Mouse (Mus musculus) urinary bladder, postnatal 36 days (tissue): ENCODE results near the gene Sel1l.
"Not testable (repeated sequence)": the region's sequence is repeated elsewhere in the genome, so short reads cannot be mapped to it uniquely, and the experiment has no call there.

Source experiments
- DNase-seq, 2 experiments: peaks; one replicate each; pipeline ENCODE4 v3.0.0; 2022; ENCODE audit warnings: low spot score in 2 of 2, mixed read lengths in 1 of 2

The Sel1l gene

DNA sequence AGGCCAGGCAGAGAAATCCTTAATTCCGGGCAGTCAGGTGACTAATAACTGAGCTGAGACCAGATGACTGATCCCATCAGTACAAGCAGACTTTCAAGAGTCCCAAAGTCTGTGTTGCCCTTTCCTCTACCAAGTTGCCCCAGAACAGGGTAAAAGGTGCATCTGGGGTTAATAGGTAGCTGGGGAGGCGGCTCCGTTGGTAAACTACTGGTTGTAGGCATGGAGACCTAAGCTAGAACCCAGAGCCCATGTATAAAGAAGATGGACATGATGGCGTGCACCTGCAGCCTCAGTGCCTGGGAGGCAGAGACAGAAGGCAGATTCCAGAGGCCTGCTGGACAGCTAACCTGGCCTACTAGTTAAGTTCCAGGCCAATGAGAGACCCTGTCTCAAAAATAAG, 30.2 kb downstream of the Sel1l start:
- DNase-seq = no peak

DNA sequence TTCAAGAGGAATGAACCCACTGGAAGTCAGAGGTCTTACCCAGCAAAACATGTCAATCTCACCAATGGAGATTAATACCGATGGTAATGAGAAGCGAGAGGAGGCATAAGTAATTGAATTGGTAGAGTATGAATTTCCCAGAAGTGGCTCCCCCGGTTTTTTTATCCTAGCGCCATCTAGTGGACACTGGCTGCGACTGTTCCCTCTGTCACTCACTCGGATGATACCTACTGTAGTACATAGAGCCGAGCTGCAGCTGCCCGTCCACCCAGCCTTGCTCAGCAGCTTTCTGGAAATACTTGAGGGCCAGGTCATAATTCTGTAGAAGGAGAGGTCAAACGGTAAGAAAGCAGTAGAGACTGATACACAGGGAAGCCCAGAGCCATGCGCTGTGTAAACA, 33.0 kb downstream of the Sel1l start:
- peak; percentile 11 to 38 for DNase-seq

DNA sequence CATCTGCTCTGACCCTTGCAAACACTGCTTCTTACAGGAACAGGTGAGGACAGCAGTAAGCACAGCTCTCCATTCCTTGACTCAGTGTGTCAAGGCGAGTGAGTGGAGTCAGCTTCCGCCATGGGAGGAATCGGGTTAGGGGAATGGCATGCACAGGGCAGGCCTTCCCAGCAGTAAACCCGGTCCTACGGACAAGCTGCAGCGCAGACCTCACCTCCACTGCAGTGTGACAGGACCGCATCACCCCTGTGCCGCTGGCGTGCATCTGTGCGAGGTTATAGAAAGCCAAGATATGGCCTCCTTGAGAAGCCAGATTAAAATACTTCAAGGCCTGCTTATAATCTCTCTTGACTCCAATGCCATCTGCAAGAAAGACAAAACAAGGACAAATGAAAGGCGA, 33.4 kb downstream of the Sel1l start:
- DNase-seq = no peak

DNA sequence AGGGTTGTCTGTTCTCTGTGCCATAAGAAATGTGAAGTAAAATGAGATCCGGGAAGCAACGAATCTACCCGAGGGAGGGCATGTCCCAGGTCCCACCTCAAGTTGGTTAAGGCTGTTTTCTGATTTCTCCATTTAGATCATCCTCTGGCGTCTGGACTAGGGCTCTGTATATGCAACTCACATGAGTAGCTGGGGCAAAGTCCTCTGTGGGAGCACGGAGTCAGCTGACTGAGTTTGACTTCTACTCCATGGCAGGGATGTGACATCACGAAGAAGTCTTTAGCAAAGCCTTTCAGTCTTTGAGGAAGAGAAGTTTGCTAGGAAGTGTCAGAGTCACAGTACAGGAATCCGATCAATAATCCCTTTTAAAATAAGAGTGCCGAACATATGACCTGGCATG, 40.0 kb downstream of the Sel1l start:
- no peak for DNase-seq

DNA sequence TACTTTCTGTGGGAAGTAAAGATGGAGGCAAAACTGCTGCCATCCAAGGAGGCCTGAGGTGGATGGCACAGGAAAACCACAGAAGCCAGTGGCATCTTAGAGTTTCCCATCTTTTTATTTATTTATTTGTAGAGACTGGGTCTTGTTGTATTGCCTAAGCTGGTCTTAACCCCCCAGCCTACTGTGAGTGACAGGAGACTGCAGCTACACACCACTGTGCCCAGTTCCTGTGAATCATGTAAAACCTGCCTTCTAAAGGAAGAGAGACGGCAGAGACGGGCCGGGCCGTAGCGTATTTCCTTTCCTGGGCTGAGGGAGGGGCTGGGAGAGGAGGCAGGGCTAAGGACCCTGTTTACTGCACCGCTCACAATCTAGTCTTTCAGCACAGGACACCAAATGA, 41.2 kb downstream of the Sel1l start:
- DNase-seq = no peak

DNA sequence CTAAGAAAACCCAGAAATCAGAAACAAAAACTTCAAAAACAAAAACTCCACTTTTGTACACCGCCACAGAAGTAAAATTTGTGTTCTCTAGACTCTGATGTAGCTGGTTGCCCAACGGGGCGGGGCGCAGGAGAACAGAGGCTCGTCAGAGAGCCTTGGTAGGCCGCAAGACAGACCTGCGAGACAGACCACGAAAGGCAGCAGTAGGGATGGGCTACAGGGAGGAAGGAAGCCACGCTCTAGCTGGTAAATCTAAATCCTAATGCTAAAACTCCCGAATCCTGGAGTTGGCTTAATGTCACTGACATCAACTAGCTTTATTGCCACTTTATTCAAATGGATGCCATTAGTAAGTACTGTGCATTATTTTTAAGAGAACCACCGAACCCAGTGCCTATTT, 41.9 kb downstream of the Sel1l start:
- DNase-seq = no peak

DNA sequence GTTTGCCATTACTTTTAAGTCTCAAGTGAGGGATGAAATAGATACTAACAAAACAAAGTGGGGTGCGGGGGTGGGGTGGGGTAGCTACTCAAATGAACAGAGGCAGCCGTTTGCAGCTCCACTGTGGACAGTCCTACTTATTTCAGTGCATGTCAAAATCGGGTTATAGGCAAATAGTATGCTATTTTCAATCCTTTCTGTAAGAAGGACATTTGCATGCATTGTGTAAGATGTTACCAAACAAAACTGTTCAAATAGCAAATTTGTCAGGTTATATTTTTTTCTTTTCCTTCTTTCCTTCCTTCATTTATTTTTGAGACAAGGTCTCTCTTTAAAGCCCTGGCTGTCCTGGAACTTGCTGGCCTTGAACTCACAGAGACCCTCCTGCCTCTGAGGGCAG, 44.7 kb downstream of the Sel1l start:
- no peak for DNase-seq

DNA sequence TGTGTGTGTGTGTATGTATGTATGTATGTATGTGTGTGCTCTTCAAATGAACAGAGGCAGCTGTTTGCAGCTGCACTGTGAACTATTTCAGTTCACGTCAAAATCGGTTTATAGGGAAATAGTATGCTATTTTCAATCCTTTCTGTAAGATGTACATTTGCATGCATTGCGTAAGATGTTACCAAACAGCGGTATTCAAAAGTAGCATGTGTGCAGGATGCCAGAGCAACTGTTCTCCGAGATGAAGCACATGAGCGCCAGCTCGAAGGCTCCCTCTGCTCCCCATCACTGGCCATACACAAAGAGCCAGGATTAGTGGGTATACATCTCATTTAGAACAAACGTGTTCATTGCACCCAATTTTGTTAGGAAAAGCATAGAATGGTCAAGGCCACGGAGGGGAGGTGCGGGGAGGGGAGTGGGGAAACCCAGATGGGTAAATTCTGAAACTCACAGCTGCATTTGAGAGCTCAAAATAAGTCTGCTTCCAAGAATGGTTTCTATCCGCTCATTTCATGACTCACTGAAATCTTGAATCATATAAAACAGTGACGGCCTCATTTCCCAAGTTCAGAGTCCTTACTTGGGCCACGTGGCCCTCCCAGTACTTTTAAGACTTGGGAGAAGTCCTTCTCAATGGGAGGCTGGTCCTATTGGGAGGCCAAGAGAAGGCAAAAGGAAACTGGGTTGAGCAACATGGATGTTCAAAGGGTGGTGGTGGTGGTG, 45.6 kb downstream of the Sel1l start:
- no peak for DNase-seq

DNA sequence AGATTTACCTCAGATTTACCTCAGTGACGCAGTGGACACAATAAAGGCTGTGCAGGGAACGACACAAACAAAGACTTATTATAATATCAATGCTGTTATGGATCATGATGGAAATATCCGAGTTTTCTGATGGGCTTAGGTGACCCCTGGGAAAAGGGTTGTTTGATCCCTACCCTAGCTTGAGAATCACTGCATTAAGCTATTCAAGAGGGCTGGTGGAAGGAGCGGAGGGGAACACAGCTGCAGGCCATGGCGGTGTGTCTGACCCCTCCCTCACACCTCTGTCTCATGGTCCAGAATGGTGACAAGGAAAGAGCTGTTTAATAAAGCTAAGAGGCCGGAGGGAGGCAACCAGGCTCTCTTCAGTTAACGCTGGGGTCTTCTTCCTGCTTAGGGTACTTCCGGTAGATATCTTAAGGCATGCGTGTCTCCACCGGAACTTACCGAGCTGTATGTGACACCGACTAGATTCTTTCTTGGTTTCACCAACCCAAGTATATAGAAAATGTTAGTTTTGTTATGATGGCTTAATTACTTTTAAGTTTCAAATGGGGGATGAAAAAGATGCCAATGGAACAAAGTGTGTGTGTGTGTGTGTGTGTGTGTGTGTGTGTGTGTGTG, 46.3 kb downstream of the Sel1l start:
- DNase-seq = no peak

DNA sequence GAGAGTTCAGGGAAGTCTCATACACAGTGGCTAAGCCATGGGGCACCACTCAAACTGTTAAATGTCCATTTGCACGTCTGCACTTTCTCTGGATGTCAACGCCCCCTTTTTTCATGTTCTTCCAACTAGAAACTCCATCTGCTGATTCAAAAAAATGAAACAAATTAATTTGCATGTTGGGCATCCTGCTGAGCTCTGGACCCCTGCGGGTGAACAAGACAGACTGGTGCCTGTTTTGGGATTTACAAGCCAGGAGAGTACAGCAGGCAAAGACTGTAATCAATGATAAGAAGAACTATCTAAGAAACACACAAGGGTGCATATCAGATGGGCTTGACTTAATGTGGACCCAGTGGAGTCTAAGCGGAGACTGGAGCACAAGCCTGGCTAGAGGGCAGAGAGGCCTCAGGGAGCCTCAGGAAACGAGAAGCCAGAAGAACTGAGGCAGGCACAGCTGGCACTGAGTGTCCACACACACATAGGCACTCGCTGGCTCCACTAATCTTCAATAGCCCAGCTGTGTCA, 48.0 kb downstream of the Sel1l start:
- DNase-seq = no peak

DNA sequence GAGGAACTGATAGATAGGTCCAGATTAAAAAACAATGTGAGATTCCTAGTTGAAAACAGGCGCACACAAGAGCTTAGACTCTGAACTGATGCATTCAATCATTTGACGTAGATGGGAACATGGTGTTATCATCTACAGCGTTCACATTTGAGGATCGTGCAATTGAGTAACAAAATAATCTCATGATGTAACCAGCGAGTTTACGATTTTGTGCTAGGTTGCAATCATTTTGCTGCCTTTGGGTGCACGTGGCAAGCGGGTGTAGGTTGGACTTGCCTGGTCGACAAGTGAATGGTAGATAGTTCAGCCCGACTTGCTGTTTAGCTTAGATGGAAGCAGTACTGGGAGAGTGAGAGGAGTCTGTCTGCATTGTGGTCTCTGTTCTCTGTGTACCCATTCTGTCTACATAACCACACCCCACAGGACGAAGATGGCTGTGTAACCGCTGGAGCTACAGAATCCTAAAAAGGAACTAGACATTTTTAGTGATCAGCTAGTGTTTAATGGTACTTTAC, 49.1 kb downstream of the Sel1l start:
- no peak for DNase-seq

DNA sequence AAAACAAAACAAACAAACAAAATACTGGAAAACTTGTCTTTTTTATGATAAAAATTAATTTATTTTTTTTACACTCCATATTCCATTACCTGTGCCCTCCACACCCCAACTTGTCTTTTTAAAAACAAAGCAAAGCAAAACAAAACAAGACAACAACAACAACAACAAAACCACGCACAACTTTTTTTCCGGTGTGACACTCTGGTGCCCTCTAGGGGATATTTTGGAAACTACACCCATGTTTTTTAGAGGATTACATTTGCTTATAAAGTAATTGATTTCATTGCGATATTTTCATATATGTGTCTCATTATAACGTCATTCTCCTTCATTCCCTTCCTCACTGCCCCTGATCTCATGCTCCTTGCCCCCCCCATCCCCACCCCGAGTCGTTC, 49.6 kb downstream of the Sel1l start:
- no peak for DNase-seq

DNA sequence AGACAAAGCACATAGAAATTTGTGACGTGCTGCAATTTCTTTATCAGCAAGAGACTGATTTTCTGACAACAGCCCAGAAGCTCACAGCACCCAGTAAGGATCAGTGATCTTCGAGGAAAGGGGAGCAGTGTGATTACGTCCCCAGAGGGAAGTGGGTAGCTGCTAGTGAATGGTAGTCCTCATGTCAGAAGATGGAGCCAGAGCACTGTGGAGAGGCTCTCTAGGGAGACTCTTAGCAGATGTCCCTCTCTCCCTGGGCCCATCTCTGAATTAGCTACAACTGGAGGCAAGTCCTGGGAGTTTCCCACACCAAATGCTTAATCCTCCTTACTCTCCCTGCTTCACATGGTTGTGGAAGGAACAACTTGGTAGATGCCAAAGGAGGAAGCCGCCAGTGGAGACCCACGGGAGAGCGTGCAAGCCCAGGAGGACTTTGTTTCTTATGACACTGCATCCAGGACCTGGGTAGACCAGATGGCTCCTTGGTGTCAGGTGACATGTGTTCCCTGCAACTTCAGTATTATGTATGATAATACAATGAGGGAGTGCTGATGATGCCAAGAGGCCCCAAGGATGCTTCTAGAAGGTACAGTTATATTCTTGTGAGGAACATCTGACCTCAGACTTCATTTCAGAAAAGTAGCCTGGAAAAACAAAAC, 50.1 kb downstream of the Sel1l start:
- no peak for DNase-seq

DNA sequence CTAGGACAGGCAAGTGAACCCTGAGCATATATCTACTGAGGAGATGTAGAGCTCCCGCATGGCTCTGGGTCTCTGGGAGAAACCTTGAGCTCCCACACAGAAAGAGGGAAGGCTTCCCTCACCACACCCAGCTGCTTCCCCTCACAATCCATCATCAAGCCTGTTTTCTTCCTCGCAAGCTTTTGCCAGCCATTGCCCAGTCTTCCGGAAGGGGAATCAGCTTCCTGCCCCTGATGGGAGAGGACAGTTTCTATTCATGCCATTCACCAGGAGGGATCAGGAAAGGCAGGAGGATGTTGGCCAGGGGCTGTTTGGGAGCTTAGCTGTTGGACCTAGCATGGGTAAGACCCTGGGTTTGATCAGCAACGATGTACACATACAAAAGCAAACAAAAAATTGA, 52.2 kb downstream of the Sel1l start:
- DNase-seq = no peak

DNA sequence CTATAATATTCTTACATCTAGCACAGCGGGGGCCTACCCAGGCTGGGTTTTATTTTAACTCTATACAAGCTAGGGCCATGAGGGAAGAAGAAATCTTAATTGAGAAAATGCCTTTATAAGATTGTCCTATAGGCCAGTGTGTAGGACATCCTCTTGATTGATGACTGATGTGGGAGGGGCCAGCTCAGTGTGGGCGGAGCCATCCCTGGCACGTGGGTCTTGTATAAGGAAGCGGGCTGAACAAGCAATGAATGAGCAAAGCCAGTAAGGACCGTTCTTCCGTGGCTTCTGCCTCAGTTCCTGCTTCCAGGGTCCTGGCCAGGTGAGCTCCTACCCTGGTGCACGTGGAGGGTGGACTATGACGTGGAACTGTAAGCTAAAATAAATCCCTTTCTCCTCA, 55.7 kb downstream of the Sel1l start:
- DNase-seq = no peak

DNA sequence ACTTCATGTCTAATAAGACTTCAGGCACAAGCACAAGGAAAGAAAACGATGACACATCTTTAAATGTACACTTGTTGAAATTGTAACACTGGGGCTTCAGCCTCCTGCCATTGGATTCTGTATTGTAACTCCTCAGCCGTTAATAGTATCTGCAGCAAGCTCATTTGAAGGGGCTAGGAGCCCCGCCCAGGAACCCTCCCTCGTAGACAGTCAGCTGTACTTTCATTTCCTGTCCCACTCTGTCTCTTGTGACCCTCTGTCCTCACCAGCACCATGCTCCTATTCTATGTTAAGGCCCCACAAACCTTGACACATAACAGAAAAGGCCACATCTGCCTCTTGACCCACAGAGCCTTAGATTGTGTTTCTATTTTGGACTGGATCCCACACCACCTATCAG, 57.1 kb downstream of the Sel1l start:
- DNase-seq = no peak

DNA sequence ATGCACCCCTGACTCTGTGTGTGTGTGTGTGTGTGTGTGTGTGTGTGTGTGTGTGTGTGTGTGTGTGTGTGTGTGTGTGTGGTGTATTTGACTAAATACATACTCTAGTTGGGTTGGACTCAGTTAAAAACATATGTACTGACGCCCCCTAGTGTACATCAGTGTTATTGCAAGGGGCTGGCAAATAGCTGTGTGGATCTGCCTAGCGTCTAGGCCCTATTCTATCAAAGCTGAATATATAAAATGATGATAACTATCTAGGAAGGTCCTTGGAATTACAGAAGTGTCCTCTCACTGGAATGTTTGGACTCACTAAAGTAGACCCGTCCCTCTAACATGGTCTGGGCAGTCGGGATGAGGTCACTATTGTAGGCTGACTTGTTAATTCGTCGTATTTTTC, 59.2 kb downstream of the Sel1l start:
- peak; percentile 51 to 64 for DNase-seq

DNA sequence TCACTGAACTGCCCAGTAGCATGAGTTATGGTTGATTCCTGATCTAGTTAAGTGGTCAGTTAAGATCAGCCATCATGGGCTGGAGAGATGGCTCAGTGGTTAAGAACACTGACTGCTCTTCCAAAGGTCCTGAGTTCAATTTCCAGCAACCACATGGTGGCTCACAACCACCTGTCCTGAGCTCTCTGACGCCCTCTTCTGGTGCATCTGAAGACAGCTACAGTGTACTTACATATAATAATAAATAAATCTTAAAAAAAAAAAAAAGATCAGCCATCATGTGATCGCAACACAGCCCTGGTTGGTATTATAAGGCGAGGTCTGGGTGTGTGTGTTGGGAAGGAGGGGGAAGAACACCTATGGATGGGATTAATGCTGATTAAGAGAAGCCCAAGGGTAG, 60.5 kb downstream of the Sel1l start:
- DNase-seq = not testable (repeated sequence)

DNA sequence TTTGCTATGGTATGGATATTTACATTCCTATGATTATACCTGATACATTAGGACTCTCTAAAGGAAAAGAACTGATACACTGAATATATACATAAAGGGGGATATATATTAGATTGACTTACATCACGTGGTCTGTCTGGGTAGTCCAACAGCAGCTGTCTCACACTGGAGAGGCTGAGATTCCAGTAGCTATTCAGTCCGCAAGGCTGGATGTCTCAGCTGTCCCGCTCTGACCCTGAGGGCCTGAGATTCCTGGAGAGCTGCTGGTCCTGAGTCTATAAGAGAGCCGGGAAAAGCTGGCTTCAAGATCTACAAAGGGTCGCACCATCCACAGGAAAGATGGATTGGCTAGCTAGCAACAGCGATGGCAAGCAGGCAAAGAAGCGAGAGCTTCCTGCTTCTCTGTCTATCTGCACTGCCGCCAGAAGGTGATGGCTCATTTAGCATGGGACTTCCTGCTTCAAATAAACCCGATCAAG, 61.0 kb downstream of the Sel1l start, which contains the start of gene Ston2:
TSS of gene Ston2 (minus strand) at position 429 of the 479 bp plus-strand sequence.
- DNase-seq = no peak

DNA sequence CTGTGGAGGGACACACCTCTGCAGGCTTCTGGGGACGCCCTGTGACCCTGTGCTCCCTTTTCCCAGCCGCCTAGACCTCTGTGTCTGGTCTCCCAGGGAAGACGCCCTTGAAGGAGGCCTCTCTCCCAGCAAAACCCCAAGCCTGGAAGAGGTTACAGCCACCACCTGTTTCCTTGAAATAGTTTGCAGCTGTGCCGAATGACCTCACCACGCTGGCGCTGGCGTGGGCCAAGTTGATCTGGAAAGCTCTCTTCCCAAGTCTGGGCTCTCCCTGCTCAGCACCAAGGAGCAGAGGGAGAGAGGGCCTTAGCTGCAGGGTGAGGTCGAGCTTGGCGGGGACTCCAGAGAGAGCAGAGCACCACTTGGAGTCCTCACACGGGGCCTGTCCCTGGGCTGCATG, 62.6 kb downstream of the Sel1l start:
- peak; percentile 67 to 79 for DNase-seq

DNA sequence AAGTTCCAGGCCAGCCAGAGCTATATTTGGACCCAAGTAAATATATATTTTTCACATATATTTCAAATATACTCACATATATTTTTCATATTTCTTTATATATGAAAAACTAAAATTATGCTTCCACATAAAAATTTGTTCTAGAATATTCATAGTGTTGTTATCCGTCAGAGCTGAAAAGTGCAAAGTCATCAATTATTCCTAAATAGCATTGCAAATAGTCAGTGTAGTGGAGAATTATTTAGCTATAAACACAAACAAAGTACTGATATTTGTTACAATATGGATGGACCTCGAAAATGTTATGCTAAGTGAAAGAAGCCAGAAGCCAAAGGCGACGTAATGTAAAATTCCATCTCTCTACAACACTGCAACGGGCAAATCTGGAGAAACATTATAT, 67.5 kb downstream of the Sel1l start:
- DNase-seq = no peak

DNA sequence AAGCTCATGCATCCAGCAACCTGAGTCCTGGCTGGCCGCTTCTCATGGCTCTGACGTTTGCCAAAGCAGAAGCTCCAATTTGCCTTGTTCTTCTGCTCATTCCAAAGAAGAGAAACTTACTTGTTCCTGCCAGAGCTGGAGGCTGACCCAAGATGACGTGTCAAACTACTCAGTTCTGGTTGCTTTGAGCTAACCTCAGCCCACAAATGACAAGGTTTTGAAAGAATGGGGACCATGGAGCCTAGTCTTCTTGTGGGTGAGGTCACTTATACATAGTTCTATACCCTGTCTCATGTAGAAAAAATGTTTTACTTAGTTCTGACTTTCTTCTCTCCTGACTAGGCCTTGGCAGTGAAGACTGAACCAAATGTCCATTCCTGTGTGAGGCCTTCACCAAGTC, 68.4 kb downstream of the Sel1l start:
- no peak for DNase-seq

DNA sequence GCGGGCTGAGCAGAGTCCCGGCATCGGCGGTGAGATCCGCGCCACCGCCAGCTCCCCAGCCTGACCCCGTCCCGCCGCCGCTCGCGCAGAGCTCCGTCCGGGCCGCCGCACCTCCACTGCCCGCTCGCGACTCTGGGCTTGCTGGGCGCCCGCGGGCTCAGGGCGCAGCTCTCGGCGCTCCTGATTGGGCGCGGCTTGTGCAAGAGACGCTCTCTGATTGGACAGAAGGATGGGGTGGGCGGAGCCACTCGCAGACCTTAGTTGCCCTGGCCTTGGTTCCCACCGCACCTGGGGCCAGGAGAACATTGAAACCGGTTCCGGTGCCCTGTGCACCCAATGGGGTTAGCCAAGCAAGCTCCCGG, 70.0 kb downstream of the Sel1l start:
- peak; percentile 76 to 78 for DNase-seq
